Mouse (Mus musculus) lung, adult 2 months (tissue): Measurements from ENCODE around the gene Rhof. TPM values are rescaled to one million over a fixed set of nuclear protein-coding genes. Genes with fewer than 3 reads are reported as not detected.

ENCODE experiments used
- DNase-seq: peaks from one replicate; pipeline ENCODE4 v3.0.0; 2022
- H3K4me1 ChIP-seq: fragments of 200-500 bp; 2 replicates; pipeline ENCODE4 v1.6.1; 2011; ENCODE audit warnings: low read length; ENCODE audit not compliant: control insufficient read depth, insufficient read depth
- H3K4me3 ChIP-seq: fragments of 200-500 bp; replicated peaks from 2 replicates; pipeline ENCODE3; 2011; ENCODE audit warnings: low read depth, mild to moderate bottlenecking, control low read depth, low read length; ENCODE audit errors: extremely low read depth
- CTCF ChIP-seq: fragments of 200-500 bp; IDR thresholded peaks from 2 replicates; pipeline ENCODE4 v1.5.1; 2011; ENCODE audit warnings: mild to moderate bottlenecking, low read length, control low read depth; ENCODE audit not compliant: insufficient read depth
- POLR2A ChIP-seq: fragments of 200-500 bp; IDR thresholded peaks from 2 replicates; pipeline ENCODE4 v1.6.1; 2011; ENCODE audit warnings: low read depth, mild to moderate bottlenecking, control low read depth, low read length, borderline replicate concordance; ENCODE audit errors: extremely low read depth
- WGBS: fragments of 180-500 bp; shearing (Covaris S2); methylation state at CpG from one replicate; pipeline ENCODE4 v1.1.7; 2018; 5-methylcytosine and 5-hydroxymethylcytosine counted together
- polyA plus RNA-seq: library from polyadenylated mRNA; depleted of rRNA; stranded (reverse); fragments of >200 nt; gene quantifications from 2 replicates; pipeline ENCODE4 v1.2.3, GENCODE M21; 2012

Gene Rhof
- polyA plus RNA-seq, 1 experiment, result 10.8 TPM

- Histone ChIP-seq H3K4me1 (peaks cover 13% of the 10 kb centered on the region), H3K4me3 (no peak overlapping the region)
- no peak for TF ChIP-seq CTCF
- no peak for DNase-seq
- 62% methylated on average over 10 of the region's 10 CpGs for WGBS
These were observed 3.2 kb downstream of the Rhof start for GRCm38 (mm10) chr5:123129170-123129757.

GRCm38 (mm10) chr5:123128426-123129169, 3.9 kb downstream of the Rhof start:
- WGBS, result 29% methylated on average over 10 of the region's 10 CpGs
- no peak for TF ChIP-seq POLR2A
- no peak for TF ChIP-seq CTCF
- peaks cover 13% of the 10 kb centered on the region for H3K4me1 ChIP-seq
- DNase-seq, result no peak
- peak overlapping the region; percentile 22 for H3K4me3 ChIP-seq

- no peak for DNase-seq
- WGBS, result 71% methylated on average over 6 of the region's 6 CpGs
- no peak for TF ChIP-seq CTCF
- H3K4me3 ChIP-seq, result no peak overlapping the region
- H3K4me1 ChIP-seq, result peaks cover 5% of the 10 kb centered on the region
These were observed 5.5 kb downstream of the Rhof start for GRCm38 (mm10) chr5:123127031-123127430.

GRCm38 (mm10) chr5:123125638-123126406, 6.7 kb downstream of the Rhof start:
- TF ChIP-seq POLR2A, result no peak
- TF ChIP-seq CTCF, result no peak
- Histone ChIP-seq H3K4me3 (no peak overlapping the region), H3K4me1 (peaks cover 2% of the 10 kb centered on the region; the same call in 1 of the 2 replicates)
- DNase-seq, result no peak
- 58% methylated on average over 18 of the region's 18 CpGs for WGBS

- TF ChIP-seq POLR2A, result no peak
- no peak for TF ChIP-seq CTCF
- DNase-seq, result no peak
- WGBS, result 68% methylated on average over 6 of the region's 6 CpGs
- Histone ChIP-seq H3K4me3 (no peak overlapping the region), H3K4me1 (peaks cover 2% of the 10 kb centered on the region; the same call in 1 of the 2 replicates)
These were observed 7.4 kb downstream of the Rhof start for GRCm38 (mm10) chr5:123125105-123125504.

- Histone ChIP-seq H3K4me3 (no peak overlapping the region), H3K4me1 (no peaks in the 10 kb centered on the region)
- TF ChIP-seq POLR2A (no peak), CTCF (peak; percentile 54)
- WGBS, result 88% methylated on average over 4 of the region's 4 CpGs
- no peak for DNase-seq
These were observed 10.3 kb downstream of the Rhof start for GRCm38 (mm10) chr5:123122181-123122580.

- no peak overlapping the region for H3K4me3 ChIP-seq
- no peaks in the 10 kb centered on the region for H3K4me1 ChIP-seq
- 77% methylated on average over 7 of the region's 7 CpGs for WGBS
- no peak for TF ChIP-seq CTCF
- no peak for TF ChIP-seq POLR2A
- DNase-seq, result no peak
These were observed 11.8 kb downstream of the Rhof start for GRCm38 (mm10) chr5:123120624-123121215.

- no peak for DNase-seq
- H3K4me3 ChIP-seq, result no peak overlapping the region
- no peak for TF ChIP-seq CTCF
- WGBS, result 51% methylated on average over 10 of the region's 10 CpGs
- H3K4me1 ChIP-seq, result no peaks in the 10 kb centered on the region
These were observed 13.7 kb downstream of the Rhof start for GRCm38 (mm10) chr5:123118826-123119225.

GRCm38 (mm10) chr5:123117773-123118172, 14.7 kb downstream of the Rhof start:
- no peak for TF ChIP-seq CTCF
- TF ChIP-seq POLR2A, result no peak
- 67% methylated on average over 8 of the region's 8 CpGs for WGBS
- no peaks in the 10 kb centered on the region for H3K4me1 ChIP-seq
- H3K4me3 ChIP-seq, result no peak overlapping the region
- no peak for DNase-seq
